Mouse (Mus musculus) spleen, adult 2 months (tissue): Measurements from ENCODE around the gene Grasp.
A peak's percentile ranks its signal among the peaks of the same experiment; 100 is the strongest.

Experiments
- CTCF ChIP-seq: fragments of 200-500 bp; IDR thresholded peaks from 2 replicates; pipeline ENCODE4 v1.5.1; 2011; ENCODE audit warnings: mild to moderate bottlenecking, inconsistent platforms; ENCODE audit not compliant: insufficient read depth, insufficient read length, insufficient replicate concordance; ENCODE audit errors: extremely low read depth
- POLR2A ChIP-seq: fragments of 200-500 bp; IDR thresholded peaks from 2 replicates; pipeline ENCODE4 v1.6.1; 2011; ENCODE audit warnings: low read depth, low read length, inconsistent platforms

GRCm38 (mm10) chr15:101210228-101210627, 13.8 kb upstream of the Grasp start:
- no peak for TF ChIP-seq POLR2A
- TF ChIP-seq CTCF, result peak; percentile 54; the same call in 1 of the 2 replicates
